Mouse (Mus musculus) kidney, adult 9 months (tissue): ENCODE results near the gene Vgll4.

ENCODE experiments used
- DNase-seq: peaks from one replicate; pipeline ENCODE4 v3.0.0; 2022

Vgll4 gene

DNA sequence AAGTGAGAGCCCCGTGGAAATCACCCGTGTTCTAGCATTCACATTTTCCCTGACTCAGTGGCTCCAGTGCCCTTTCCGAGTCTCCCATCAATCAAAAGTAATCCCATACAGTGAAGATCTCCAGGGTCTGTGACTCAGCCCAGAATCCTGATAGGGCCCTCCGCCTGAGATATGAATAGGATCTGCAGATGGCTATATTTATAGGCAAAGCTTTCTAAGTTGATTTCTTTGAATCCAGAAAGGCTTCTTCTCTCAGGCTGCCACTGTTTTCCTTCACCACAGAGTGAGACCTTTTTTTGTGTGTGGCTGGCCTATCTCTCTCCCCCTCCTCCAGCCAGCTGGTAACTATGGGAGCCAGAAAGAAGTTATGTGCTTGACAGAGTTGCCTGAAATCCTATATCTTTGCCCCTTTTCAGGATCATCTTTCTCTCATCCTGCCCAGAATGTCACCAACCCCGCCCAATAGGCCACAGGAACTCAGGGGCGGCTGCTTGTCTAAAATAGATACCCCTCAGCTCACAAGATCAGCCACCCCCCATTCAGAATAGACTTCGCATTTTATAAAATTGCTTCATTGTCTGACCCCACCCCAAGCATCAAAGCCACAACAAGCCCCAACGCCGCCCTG lies 136.6 kb downstream of the Vgll4 start:
- no peak for DNase-seq

GRCm38 (mm10) chr6:114831807-114832206 lies 138.0 kb downstream of the Vgll4 start:
- no peak for DNase-seq

DNA sequence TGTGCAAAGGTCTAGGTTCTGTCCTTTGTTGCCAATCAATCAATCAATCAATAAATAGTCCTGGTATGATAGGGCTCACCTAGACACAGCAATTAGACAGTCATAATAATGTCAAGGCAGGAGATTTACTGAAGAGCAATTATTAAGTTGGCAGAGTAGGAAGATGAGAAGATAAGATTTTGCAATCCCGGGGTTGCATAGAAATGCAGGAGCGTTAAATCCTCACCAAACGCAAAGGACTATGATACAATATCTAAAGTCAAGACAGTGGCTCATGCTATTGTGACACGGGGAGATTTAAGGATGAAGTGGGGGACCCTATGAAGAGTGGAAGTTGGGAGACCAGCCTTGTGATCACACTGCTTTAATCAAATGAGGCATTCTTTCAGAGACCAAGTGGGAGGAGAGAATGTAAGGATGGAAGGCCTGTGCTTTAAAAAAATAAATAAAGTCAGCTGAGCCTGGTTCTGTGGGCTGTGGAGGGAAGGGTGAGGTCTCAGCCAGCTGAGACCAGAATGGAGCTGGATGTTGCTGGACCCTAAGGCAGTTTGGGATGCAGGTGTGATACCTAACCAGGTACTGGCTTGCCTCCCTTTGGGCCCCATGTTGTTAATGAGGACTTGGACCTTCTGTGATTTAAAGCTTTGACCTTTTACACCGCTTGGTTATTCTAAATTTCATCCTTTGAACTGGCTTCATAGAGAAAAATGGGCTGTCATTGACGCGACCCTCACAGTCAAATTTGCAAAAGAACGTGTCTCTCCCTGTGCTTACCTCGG lies 139.9 kb downstream of the Vgll4 start:
- no peak for DNase-seq

GRCm38 (mm10) chr6:114826889-114827288 lies 142.9 kb downstream of the Vgll4 start:
- no peak for DNase-seq

DNA sequence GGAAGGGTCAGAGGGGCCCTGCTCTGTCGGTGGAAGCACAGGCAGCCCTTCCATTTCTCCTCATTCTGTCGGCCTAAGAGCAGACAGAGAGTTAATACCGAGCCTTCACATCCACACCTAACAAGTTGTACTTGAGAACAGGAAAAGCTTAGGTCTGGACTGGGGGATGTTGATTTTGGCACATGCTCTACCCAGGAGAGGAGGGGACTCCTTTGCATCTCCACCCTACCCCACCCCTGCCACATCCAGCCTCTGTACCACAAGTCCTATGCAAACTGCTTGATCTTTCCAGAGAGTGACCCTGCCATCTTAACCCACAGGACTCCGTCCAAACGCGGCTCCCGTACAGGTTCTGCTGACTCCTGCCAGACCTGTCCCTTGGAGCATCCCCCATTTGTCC lies 148.1 kb downstream of the Vgll4 start:
- DNase-seq = no peak

GRCm38 (mm10) chr6:114819971-114820481 lies 149.8 kb downstream of the Vgll4 start:
- no peak for DNase-seq

GRCm38 (mm10) chr6:114818471-114818870 lies 151.3 kb downstream of the Vgll4 start:
- DNase-seq = peak; percentile 29

DNA sequence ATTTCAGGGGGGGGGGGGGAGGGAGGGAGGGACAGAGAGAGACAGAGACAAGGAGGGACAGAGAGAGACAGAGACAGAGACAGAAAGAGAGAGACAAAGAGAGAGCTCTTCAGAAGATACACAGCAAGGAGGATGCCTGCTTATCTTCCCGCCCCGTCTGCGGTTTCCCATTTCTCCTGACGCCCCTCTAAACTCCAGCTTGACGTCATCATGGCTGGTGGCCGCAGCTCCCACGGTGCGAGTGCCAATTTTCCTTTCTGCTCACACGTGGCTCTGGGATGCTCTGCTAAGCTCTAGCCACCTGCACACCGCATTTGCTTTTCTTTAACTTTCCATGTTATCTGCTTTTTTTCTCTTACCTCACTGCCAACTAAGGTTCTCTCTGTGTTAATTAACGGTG lies 151.8 kb downstream of the Vgll4 start:
- DNase-seq = no peak

DNA sequence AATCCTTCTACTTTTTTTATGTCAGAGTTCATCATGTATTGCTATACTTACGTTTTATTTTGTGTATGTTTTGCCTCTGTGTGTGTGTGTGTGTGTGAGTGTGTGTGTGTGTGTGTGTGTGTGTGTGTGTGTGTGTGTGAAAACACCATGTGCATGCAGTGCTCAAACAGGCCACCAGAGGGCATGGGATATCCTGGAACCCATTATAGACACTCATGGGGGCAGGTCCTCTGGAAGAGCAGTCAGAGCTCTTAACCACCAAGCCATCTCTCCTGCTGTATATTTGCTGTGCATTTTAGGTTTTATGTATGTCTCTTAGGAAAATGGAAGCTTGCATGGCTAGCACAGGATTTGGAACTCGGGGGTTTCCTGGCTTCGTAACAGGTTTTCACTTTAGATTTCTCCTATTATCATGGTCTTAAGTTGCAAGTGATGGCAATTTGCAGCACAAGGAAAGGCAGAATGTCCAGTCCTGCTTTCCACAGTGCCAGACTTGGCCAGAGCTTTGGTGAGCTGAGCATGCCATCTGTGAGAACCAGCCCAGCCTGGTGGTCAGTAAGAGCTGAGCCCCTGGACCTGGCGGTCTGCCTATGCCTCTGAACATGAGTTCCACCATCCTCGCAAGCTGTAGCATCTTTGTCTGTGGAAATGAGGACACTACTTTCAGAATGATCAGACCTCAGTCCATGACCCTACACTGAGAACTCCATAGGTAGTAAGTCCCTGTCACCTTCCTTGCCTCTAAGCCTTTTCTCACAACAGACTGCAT lies 154.7 kb downstream of the Vgll4 start:
- no peak for DNase-seq

- no peak for DNase-seq
Measured at GRCm38 (mm10) chr6:114814199-114814881, 155.5 kb downstream of the Vgll4 start.

DNA sequence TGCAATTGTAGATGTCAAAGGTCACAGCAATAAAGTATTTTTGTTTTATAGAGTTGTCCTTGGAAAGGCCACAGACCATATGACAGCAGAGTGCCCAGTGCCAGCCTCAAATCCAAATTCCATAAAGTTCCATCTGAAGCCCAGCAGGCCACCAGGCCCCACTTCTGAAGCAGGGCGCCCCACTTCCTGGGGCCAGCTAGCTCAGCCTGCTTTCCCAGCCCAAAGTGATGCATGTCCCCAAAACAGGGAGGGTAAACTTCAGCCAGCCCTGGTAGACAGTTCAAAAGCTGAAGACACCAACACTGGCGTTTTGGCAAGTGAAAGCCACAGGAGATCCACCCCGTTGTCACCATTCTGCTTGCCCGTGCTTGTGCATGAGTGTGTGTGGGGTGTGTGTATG lies 157.0 kb downstream of the Vgll4 start:
- DNase-seq = no peak

DNA sequence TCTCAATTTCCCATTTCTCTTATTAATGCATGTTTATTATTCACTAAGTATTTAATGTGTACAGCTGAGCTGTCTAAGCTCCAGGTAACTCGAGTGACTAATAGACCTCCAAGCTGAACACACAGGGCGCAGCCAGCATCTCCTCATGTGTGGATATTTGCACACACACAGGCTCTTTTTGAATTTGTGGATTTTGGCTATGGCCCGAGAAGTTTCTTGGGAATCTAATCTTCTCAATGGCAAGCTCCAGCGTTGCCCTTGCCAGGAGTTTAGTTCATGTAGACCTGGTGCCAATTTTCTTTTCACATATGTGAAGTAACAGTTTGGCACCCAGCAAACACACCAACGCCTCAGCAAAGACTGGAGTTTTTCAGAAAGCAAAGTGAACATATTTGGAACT lies 157.5 kb downstream of the Vgll4 start:
- no peak for DNase-seq
